Mouse (Mus musculus): ENCODE data around the gene Tmtc2. TPM values are rescaled to one million over a fixed set of nuclear protein-coding genes. Genes with fewer than 3 reads are reported as not detected.

The Tmtc2 gene
- polyA plus RNA-seq, 1 experiment from 2014 or later, result 10.1 TPM

DNA sequence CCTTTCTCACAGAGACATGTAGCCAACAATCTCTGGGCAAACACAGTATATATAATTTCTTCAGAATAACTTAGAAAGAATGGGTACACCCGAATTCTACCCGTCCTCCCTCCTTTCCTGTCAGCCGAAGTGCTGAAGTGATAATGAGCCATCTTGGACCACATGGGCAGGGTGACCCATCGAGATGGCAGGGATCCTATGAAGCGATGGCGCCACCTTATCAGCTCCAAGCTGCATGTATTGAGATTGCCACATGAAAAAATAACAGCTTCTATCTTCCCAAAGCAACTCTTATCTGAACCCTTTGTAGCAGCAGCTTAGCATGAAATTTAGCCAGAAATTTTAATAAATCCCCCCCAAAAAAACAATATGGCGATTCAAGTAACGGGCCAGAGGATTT is 206.0 kb downstream of the Tmtc2 start:
- H3K27ac ChIP-seq, result no peak overlapping the region
- H3K27me3 ChIP-seq (ENCODE audit: low read depth, poor library complexity, severe bottlenecking), result no peaks in the 10 kb centered on the region
- 92% methylated on average over 8 of the region's 8 CpGs for WGBS

DNA sequence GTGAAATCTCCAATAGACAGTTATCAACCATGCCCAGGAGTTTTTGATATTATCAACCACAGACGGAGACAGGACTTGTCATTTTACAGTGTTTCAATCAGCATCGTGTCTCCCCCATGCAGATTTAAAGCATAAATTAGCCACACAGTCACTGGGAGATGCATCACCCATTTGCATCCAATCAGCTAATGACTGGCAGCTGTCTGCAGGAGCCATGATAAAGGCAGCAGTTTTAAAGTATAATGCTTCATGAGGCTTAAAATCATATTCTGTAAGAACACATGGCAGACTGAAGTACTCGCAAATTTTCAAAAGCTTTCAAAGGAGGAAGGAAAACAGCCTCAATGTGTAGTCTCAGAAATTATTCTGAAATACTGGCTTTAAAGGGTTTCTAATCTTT is 209.8 kb downstream of the Tmtc2 start:
- H3K9me3 ChIP-seq (replicated peaks), result no peaks in the 10 kb centered on the region
- 85% methylated on average over 3 of the region's 3 CpGs for WGBS
- no peak for DNase-seq (ENCODE audit: low spot score)
- H3K27me3 ChIP-seq (ENCODE audit: low read depth, poor library complexity, severe bottlenecking), result no peaks in the 10 kb centered on the region
- no peaks in the 10 kb centered on the region for H3K4me1 ChIP-seq
- H3K36me3 ChIP-seq, result no peaks in the 10 kb centered on the region
- no peak overlapping the region for H3K4me3 ChIP-seq
- H3K27ac ChIP-seq, result no peak overlapping the region

More for the DNA sequence above, 206.0 kb downstream of the Tmtc2 start:
- Histone ChIP-seq H3K9me3 (replicated peaks) (no peaks in the 10 kb centered on the region), H3K36me3 (0 out of 2 replicates have a peak, but pooled peaks cover 9% of the 10 kb centered on the region), H3K4me3 (no peak overlapping the region), H3K4me1 (no peaks in the 10 kb centered on the region)
- DNase-seq (ENCODE audit: low spot score), result no peak

DNA sequence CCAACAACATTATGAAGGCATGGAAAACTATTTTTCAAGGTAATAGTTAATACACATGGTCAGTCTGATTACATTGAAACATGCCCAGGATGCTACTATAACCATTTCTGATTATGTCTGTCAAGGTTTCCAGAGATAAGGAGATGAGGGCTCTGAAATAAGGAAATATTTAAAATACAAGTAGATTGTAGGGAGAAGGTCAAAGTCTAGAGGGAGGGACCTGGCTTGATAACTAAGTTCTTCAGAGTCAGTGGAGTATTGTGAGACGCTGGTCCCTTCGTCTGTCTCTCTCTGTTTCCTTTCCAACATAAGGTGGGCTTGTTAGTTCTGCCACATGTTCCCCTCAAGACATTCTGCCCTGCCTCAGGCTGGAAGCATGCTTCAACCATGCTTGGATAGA is 223.9 kb downstream of the Tmtc2 start:
- no peak overlapping the region for H3K4me3 ChIP-seq
- no peaks in the 10 kb centered on the region for H3K4me1 ChIP-seq
- no peaks in the 10 kb centered on the region for H3K36me3 ChIP-seq
- H3K9me3 ChIP-seq (replicated peaks), result no peaks in the 10 kb centered on the region
- no peak for DNase-seq (ENCODE audit: low spot score)
- no peak overlapping the region for H3K27ac ChIP-seq
- WGBS, result 90% methylated on average over 2 of the region's 2 CpGs
- no peaks in the 10 kb centered on the region for H3K27me3 ChIP-seq (ENCODE audit: low read depth, poor library complexity, severe bottlenecking)

DNA sequence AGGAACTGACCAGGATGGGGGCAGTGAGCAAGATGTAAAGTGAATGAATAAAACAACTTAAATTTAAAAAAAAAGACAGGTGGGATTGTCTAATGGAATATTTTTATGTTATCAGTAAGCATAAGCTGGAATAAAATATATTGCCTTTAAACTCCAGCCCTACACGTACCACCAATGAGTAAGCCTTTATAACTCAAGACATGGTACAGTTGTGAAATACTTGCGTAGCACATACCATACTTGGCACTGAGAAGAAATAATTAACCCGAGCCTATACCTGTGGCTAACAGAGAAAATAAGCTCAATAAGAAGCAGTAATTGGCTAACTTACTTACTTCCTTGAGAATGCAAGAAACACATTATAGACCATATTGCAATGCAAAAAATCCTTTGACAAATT is 228.3 kb downstream of the Tmtc2 start:
- no peak overlapping the region for H3K27ac ChIP-seq
- H3K36me3 ChIP-seq, result no peaks in the 10 kb centered on the region
- DNase-seq (ENCODE audit: low spot score), result no peak
- H3K4me3 ChIP-seq, result no peak overlapping the region
- no peaks in the 10 kb centered on the region for H3K27me3 ChIP-seq (ENCODE audit: low read depth, poor library complexity, severe bottlenecking)
- no peaks in the 10 kb centered on the region for H3K4me1 ChIP-seq
- WGBS, result 94% methylated on average over 3 of the region's 3 CpGs
- H3K9me3 ChIP-seq (replicated peaks), result no peaks in the 10 kb centered on the region

DNA sequence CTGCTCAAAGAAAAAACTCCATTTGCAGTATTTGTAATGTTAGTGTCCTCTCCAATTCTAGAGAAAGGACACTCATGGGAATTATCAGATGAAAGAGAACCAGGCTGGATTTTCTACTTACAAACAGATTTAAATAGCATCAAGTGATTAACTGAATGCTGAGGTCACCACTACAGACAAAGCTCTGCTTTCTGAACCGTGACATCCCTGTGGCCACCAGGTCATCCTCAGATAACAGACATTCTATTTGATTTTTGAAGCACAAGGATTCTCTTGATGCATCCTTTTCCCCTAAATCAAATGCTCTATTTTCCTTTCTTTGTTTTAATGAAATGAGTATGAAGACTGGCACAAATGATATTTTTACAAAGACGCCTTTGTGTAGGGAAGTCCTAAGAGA is 241.4 kb downstream of the Tmtc2 start:
- peaks cover 10% of the 10 kb centered on the region for H3K4me1 ChIP-seq
- no peak overlapping the region for H3K4me3 ChIP-seq
- DNase-seq (ENCODE audit: low spot score), result no peak
- no peaks in the 10 kb centered on the region for H3K27me3 ChIP-seq (ENCODE audit: low read depth, poor library complexity, severe bottlenecking)
- 85% methylated on average over 2 of the region's 2 CpGs for WGBS
- H3K27ac ChIP-seq, result no peak overlapping the region
- H3K9me3 ChIP-seq (replicated peaks), result no peaks in the 10 kb centered on the region
- no peaks in the 10 kb centered on the region for H3K36me3 ChIP-seq

DNA sequence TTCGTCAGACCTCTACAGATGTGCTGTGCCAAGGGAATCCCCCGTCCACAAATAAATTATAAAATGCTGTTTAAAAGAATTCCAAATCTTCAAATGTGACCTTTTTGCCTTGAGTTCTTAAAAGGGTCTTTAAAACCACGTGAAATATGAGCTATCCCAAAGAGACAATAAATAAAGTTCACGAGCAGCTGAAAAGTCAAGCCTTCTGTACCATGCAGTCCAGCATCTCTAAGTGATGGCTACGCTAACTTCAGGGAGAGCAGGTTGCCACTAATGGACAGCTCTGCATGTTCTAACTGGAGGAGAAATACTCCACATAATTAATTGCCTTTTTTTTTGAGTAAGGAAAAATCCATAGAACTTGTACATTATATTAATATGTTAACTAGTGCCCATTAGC is 243.9 kb downstream of the Tmtc2 start:
- H3K4me3 ChIP-seq, result no peak overlapping the region
- H3K36me3 ChIP-seq, result no peaks in the 10 kb centered on the region
- H3K4me1 ChIP-seq, result peaks cover 10% of the 10 kb centered on the region
- DNase-seq (ENCODE audit: low spot score), result no peak
- H3K27me3 ChIP-seq (ENCODE audit: low read depth, poor library complexity, severe bottlenecking), result no peaks in the 10 kb centered on the region
- no peak overlapping the region for H3K27ac ChIP-seq
- WGBS, result 41% methylated on average over 5 of the region's 5 CpGs
- no peaks in the 10 kb centered on the region for H3K9me3 ChIP-seq (replicated peaks)

DNA sequence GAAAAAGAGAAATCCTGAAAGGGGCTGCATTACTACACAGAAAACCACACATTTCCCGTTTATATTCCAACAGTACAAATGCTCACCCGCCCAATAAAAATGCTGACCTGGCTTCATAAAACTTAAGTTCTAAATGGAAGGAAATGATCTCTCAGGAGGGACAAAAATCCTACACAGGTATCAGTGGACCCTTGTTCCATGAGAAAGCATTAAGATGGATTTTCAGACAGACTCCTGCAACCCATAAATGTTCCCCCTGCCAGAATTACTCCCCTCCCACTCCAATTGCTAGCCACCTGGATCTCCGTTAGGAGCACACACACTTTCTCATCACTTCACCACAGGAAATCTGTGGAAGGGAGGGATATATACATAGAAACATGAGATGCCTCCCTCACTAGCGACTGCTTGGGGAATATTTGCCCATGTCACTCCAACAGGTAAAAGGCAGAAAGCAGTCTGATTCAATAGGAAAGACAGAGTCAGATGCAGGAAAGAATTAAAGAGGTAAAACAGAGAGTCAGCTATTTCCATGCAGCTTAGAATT is 250.5 kb downstream of the Tmtc2 start:
- WGBS, result 84% methylated on average over 4 of the region's 4 CpGs
- Histone ChIP-seq H3K9me3 (replicated peaks) (no peaks in the 10 kb centered on the region), H3K36me3 (peaks cover 23% of the 10 kb centered on the region), H3K4me3 (no peak overlapping the region), H3K4me1 (peaks cover 7% of the 10 kb centered on the region; the same call in 1 of the 2 replicates), H3K27me3 (ENCODE audit: low read depth, poor library complexity, severe bottlenecking) (no peaks in the 10 kb centered on the region), H3K27ac (no peak overlapping the region)
- no peak for DNase-seq (ENCODE audit: low spot score)

DNA sequence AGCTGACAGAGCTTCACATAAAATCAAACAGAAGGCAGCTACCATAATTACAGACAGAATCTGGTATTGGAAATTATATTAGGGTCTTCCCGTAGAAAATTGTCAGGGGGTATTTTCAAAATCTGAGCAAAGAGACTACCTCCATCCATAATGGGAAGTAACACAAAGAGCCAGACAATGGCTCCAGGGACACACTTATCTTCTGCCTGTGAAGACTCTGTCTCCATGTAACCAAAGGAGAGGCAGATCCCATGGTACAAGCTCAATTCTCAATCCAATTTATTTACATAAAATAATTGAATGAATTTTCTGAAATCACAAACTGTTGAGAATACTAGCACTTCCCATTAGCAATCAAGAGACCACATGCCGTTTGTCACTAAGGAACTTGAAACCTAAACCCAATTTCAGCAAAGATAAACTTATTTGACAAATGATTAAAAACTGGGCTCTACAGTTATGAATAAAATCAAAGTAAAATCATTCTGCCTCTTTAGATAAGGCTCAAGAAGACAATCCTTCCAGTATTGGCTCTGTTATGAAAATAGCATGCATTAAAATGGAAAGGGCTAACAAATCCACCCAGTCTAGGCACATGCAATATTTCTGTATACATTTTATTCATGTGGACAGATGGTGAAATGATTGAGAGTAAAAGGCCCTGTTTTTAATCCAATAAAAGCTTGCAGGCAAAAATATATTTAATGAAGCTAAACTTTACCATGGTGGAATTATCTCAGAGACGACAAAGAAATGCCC is 254.8 kb downstream of the Tmtc2 start:
- Histone ChIP-seq H3K36me3 (peaks cover 23% of the 10 kb centered on the region), H3K9me3 (replicated peaks) (no peaks in the 10 kb centered on the region), H3K4me1 (peaks cover 7% of the 10 kb centered on the region; the same call in 1 of the 2 replicates), H3K27ac (no peak overlapping the region), H3K27me3 (ENCODE audit: low read depth, poor library complexity, severe bottlenecking) (no peaks in the 10 kb centered on the region), H3K4me3 (no peak overlapping the region)
- DNase-seq (ENCODE audit: low spot score), result no peak
- 69% methylated on average over 3 of the region's 3 CpGs for WGBS

DNA sequence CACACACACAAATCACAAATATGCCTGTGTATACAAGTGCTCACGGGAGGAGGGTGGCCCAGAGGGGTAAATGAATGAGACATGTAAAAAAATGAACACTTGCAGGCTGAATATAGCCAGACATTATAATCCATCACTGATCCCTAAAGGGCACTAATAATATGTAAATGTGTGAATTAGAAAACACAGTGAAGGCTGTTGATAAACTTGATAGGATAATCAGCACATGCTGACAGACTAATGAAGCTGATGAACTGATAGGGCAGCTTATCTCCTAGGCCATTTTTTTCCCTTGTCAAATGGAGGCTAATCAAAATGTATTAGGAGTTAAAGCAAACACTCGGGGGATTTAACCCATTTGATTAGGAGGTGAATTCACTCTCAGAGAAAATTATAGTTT is 255.4 kb downstream of the Tmtc2 start:
- WGBS, result 52% methylated on average over 2 of the region's 2 CpGs

DNA sequence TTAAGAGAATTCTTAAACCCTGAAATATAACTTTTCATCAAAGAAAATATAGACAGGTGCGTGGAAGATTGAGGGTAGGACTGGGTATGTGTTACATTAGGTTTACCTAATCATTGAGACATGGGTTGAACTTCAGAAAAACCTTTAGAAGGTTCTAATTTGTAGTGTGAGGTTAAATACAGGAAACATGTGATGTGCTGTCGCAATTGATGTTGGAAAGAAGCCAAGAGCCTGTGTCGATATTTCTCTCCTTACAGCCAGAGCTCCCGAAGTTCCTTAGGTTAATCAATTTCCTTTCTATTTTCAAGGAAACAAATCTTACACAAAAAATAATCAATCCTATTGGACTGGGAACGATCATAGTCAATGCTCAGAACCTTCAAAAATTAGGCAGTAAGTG is 261.3 kb downstream of the Tmtc2 start:
- WGBS, result 85% methylated on average over 5 of the region's 5 CpGs
- no peaks in the 10 kb centered on the region for H3K36me3 ChIP-seq
- no peaks in the 10 kb centered on the region for H3K9me3 ChIP-seq (replicated peaks)
- no peak for DNase-seq (ENCODE audit: low spot score)
- no peaks in the 10 kb centered on the region for H3K27me3 ChIP-seq (ENCODE audit: low read depth, poor library complexity, severe bottlenecking)
- H3K27ac ChIP-seq, result no peak overlapping the region
- H3K4me1 ChIP-seq, result no peaks in the 10 kb centered on the region
- no peak overlapping the region for H3K4me3 ChIP-seq

More for the DNA sequence above, 255.4 kb downstream of the Tmtc2 start:
- peaks cover 3% of the 10 kb centered on the region; the same call in 1 of the 2 replicates for H3K4me1 ChIP-seq
- peaks cover 23% of the 10 kb centered on the region for H3K36me3 ChIP-seq
- no peak overlapping the region for H3K27ac ChIP-seq
- no peak for DNase-seq (ENCODE audit: low spot score)
- H3K27me3 ChIP-seq (ENCODE audit: low read depth, poor library complexity, severe bottlenecking), result no peaks in the 10 kb centered on the region
- no peaks in the 10 kb centered on the region for H3K9me3 ChIP-seq (replicated peaks)
- no peak overlapping the region for H3K4me3 ChIP-seq

DNA sequence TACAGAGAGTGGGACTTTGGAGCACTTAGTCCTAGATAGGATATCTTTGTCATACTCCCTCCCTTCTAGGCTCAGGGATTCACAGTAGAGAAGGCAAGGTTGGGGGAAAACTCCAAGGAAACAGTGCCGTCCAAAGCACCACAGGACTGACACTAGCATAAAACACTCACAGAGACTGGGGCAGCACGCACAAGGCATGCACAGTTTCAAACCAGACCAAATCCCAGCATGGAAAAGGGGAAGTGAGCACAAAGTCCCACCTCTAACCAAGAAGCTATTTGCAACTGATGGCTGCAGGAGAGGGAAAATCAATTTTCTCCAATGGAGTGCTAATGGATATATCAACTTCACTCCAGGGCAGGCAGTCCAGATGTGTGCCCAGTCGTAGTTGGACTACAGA is 276.7 kb downstream of the Tmtc2 start:
- no peaks in the 10 kb centered on the region for H3K9me3 ChIP-seq (replicated peaks)
- no peak overlapping the region for H3K27ac ChIP-seq
- H3K27me3 ChIP-seq (ENCODE audit: low read depth, poor library complexity, severe bottlenecking), result no peaks in the 10 kb centered on the region
- H3K4me3 ChIP-seq, result no peak overlapping the region
- no peak for DNase-seq (ENCODE audit: low spot score)
- 52% methylated on average over 3 of the region's 3 CpGs for WGBS
- H3K4me1 ChIP-seq, result peaks cover 22% of the 10 kb centered on the region
- peaks cover 5% of the 10 kb centered on the region for H3K36me3 ChIP-seq

DNA sequence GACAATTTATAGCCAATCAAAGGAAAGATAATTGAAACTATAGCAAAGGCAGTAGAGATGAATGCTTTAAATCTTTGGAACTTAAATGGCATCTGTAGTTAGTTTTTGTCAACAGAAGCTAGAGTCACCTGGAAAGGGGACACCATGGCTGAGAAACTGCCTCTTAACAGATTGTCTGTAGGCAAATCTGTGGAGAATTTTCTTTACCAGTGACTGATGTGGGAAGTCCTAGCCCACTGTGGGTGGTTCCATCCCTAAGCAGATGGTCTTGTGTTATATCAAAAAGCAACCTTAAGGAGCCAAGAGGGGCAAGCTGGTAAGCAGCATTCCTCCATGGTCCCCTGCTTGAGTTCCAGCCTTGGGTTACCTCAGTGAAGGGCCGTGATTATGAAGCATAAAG is 281.3 kb downstream of the Tmtc2 start:
- no peaks in the 10 kb centered on the region for H3K36me3 ChIP-seq
- no peak for DNase-seq (ENCODE audit: low spot score)
- no peak overlapping the region for H3K4me3 ChIP-seq
- 89% methylated on average over 1 of the region's 1 CpGs for WGBS
- peaks cover 22% of the 10 kb centered on the region for H3K4me1 ChIP-seq
- no peaks in the 10 kb centered on the region for H3K9me3 ChIP-seq (replicated peaks)
- no peak overlapping the region for H3K27ac ChIP-seq
- no peaks in the 10 kb centered on the region for H3K27me3 ChIP-seq (ENCODE audit: low read depth, poor library complexity, severe bottlenecking)

DNA sequence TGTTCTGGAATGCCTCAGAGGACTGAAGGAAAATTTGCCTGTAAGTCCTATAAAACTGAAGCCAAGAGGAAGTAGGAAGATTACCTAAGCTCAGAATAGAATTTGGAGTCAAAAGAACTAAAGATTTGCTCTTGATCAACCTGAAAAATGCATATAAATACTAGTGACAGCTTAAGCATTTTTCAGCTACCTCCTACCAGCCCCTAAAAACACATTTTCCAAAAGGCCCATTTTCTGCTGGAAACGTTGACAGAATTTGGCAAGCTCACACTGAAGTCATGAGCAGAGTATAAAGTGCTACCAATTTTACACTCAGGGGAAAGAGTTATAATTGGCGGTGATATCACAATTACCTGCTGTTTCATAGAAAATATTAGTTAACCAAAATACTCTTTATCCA is 285.8 kb downstream of the Tmtc2 start:
- H3K36me3 ChIP-seq, result no peaks in the 10 kb centered on the region
- WGBS, result 89% methylated on average over 2 of the region's 2 CpGs
- no peak overlapping the region for H3K27ac ChIP-seq
- H3K9me3 ChIP-seq (replicated peaks), result no peaks in the 10 kb centered on the region
- no peak overlapping the region for H3K4me3 ChIP-seq
- DNase-seq (ENCODE audit: low spot score), result no peak
- peaks cover 11% of the 10 kb centered on the region for H3K4me1 ChIP-seq
- no peaks in the 10 kb centered on the region for H3K27me3 ChIP-seq (ENCODE audit: low read depth, poor library complexity, severe bottlenecking)

All from limb, embryonic 10.5 days (tissue).